Mouse (Mus musculus) urinary bladder, postnatal 14 days (tissue): ENCODE results near the gene Sdk1.

Source experiments
- DNase-seq: peaks from one replicate; pipeline ENCODE4 v3.0.0; 2021; ENCODE audit warnings: low spot score

Gene Sdk1

DNA sequence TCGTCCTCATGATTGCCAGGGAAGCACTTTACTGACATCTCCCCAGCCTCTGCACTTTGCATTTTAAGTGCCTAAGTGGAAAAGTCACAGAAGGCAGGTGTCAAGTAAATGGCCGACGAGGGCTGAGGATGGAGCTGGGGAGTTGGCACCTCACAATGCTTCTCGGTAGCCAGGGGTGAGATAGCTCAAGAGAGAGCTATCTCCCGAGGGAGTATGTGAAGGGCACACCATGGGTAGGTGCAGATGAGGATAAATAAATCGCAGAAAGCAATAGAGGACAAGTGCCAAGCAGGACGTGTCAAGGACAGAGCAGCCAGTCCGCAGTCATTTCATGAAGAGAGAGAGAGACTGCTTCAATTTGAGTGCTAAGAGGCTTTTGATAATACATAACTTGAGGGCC is 655.1 kb downstream of the Sdk1 start:
- no peak for DNase-seq

DNA sequence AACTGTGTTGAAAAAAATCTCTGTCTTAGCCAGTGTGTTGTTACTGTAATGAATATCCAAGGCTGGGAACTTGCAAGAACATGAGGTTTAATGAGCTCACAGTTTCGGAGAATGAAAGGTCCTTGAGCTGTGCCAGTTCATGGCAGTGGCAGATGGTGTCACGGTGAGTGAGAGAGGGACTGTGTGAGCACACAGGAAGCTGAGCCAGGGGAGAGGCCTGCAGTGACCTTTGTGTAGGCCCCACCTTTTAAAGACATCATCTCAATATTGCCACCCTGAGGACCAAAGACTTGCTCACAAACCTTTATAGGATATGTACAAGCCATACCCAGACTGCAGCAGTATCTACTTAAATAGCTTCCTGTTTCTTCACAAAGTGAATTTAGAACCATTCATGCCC is 656.2 kb downstream of the Sdk1 start:
- DNase-seq, result no peak

- DNase-seq, result no peak
Measured at GRCm38 (mm10) chr5:141899751-141900150, 658.5 kb downstream of the Sdk1 start.

DNA sequence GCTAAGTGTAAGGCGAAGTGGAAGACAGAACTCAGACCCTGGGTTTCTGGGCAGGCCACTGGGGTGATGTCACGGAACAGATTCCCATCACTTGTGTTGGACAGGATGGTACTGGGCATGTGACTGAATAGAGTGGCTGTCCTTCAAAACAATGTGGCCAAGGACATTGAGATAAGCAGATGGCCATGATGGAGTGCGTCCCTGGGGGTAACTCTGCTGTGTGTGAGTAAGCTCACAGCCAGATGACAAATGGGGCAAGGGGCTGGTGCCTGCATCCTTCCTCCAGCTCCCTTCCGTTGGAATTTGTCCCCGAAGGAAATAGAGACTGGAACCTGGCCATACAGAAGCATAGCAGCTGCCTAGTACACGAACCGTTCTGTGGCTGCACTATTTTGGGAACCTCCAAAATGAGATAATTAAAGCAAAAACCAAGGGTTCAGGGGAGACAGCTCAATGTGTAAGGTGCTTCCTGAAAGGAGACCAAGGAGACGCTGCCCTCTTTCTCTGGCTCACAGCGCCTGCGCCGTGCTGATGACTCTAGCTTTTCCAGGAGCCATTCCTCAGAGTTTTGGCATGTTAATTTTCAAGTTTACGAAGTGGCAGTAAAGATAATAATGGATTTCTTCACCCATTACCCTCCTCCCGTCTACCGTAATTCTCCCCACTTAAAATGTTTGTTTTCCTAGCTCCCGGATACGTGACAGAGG is 661.4 kb downstream of the Sdk1 start:
- DNase-seq, result no peak

DNA sequence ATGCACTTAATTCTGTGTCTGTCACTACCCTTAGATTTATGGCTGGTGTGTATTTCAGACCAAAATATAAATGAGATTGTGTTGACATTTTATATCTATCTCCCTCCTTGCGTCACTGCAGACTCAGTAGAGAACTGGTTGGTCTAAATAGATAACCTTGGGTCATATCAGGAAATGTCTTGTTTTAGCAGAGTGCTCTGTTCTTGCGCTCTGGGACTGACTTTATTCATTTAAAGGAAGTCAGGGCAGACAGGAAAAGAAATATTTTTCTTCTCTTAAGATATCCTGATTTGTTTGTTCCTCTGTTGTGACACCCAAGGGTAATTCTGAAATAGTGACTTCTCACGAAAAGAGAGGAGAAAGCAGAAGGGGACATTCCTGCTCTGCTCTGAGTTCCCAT is 669.2 kb downstream of the Sdk1 start:
- DNase-seq, result no peak

GRCm38 (mm10) chr5:141910886-141911285 is 669.6 kb downstream of the Sdk1 start:
- DNase-seq, result no peak

DNA sequence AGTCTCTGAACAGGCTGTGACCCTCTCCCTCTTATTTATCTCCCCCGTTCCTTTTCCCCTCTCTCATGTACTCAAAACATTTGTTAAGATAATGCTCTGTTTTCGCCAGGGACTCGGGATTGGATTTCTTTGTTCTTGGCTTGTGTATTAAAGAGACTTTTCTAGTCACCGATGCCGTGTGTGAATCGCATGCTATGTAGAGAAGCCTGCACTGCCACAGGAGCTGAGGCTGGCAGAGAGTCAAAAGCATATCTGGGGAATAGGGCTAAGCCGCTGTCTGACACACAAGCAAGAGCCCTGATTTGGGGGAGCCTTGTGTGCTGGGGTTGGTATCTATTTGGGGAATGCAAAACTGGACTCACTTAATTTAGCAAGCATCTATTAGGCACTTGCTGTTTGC is 671.6 kb downstream of the Sdk1 start:
- no peak for DNase-seq

DNA sequence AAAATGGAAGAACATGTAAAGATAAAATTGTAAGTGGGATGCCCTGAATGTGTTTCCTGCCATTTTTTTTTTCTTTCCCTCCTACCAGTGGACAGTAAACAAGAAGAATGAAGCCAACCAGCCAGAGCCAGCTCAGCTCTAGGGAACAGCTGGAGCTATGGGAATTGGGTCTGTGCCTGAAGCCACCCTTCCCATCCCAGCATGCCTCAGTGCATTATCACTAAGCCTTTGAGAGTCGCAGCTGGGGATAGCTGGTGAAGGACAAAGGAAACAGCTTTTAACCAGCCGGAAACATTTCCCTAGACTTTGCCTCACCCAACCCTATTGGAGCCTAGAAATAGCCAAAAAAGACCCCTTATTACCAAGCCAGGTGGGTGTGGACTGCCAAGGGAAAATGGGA is 675.7 kb downstream of the Sdk1 start:
- DNase-seq, result peak; percentile 6

DNA sequence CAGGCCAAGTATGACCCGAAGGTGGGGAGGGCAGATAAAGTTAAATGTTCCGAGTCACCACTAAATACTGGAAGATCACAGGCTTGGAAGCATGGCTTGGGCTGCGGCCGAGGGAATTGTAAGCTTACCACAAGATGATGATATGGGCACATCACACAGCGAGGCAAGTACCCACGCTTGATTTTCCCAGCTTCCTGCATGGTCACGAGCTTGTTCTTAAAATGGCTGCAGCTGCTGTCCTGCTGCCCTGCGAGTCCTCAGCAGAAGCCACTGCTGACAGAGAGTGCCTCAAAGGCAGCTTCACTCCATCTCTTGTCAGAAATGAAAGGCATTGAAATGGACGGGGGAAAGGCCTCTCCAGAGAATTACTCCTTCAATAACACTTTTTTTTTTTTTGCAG is 697.7 kb downstream of the Sdk1 start:
- no peak for DNase-seq

DNA sequence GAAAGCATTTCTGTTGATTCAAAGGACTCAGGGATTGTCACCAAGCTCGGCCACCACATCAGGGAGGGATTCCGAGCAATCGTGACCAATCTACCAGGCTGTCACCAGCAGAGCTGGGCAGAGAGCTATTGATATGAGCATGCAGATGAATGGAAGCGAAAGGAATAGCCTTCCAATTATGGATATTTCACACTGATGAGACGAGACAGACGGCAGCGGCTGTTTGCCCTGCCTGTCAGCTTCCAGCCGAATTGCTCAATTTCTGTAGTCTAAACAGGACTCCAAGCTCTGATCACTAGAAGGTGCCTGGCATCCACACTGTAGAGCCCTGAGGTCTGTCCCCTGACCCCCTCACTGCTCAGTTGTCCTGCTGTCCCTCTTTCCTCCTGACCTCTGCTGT is 699.3 kb downstream of the Sdk1 start:
- DNase-seq, result no peak

DNA sequence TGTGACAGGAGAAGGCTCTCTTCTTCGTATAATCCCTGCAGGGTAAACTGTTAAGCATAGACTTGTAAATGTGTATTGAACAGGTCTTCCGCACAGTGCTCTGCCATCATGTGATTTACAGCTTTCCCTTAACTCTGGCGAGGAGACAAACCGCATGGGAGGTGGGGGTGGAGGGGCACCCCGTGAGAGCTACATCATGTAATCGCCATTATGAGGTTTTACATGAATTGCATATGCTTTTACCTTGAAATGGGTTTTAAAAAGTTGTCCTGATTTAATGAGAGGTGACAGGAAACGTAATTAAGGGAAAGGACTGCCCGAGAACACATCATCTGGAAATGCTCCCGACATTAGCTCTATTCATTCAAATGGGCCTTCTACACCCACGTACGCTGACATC is 709.5 kb downstream of the Sdk1 start:
- no peak for DNase-seq

DNA sequence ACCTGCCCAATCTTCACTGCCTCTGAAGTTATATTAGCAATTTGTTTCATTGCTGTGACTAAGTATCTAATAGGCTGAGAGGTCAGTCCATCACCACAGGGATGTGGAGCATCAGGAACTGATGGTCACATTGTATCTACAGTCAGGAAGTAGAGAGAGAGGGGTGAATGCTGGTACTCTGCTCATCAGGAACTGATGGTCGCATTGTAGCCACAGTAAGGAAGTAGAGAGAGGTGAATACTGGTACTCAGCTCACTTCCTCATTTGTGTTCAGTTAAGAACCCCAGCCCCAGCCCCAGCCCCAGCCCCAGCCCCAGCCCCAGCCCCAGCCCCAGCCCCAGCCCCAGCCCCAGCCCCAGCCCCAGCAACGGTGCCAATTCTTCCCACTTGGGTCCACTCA is 711.0 kb downstream of the Sdk1 start:
- DNase-seq, result no peak

- DNase-seq, result no peak
Measured at GRCm38 (mm10) chr5:141952708-141953490, 711.6 kb downstream of the Sdk1 start.

- no peak for DNase-seq
Measured at GRCm38 (mm10) chr5:141971071-141971470, 729.8 kb downstream of the Sdk1 start.

DNA sequence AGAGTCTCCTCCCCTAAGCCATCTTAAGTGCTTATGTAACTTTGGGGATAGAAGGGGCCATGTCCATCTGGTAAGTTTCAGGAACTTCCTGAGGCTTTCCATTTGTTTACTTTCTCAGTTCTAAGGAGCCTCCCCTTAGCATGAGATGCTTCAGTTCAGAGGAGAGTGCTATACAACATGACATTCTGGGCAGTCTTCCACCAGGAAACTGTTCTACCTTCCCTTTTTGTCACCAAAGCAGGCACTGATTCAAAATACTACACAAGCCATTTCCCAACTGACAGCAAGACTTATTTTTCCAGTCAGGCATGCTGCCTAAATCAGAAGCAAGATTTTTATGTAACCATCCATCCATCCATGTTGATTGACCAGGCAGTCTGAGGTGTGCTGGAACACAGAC is 738.2 kb downstream of the Sdk1 start:
- DNase-seq, result no peak

DNA sequence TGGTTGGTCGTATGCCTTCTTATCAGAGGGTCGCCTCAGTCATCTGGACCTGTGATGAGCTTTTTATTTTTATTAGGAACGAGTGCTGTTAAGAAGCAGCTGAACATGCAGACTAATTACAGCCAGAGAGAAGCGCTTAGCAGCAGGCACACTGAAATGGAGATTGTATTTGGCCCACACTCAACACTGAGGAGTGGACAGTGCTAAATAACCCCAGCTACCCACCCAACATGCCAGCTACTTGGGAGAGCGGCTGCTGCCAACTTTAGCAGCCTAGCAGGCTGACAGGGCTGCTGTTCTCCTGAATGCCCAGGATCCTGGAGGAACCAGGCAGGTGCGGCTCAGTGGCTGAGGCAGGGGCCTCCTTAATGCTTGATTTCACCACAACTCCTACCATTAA is 739.5 kb downstream of the Sdk1 start:
- DNase-seq, result no peak

GRCm38 (mm10) chr5:141984322-141984721 is 743.0 kb downstream of the Sdk1 start:
- no peak for DNase-seq

GRCm38 (mm10) chr5:141985003-141985402 is 743.7 kb downstream of the Sdk1 start:
- peak; percentile 85 for DNase-seq

GRCm38 (mm10) chr5:141985551-141985950 is 744.3 kb downstream of the Sdk1 start:
- no peak for DNase-seq

DNA sequence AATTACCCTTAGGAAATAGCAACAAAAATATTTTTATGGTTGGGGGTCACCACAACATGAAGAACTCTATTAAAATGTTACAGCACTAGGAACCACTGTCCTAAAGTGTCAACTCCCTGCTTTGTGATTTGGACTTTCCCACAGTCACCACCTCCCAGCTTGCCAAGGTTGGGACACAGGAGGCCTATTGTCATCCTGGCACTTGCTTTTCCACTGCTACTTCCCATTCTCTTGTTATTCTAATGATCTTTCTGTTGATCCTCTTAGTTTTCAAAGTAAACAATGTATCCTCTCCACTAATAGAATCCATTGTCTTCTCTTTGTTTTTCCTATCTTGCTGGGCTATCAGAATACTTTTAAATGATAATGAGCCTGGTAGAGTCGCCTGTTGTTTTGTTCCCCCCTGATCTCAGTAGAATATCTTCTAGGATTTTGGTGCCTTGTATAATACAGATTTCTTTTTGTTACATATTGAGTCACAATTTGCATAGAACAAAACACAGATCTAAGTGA is 746.1 kb downstream of the Sdk1 start:
- no peak for DNase-seq

GRCm38 (mm10) chr5:141988685-141989084 is 747.4 kb downstream of the Sdk1 start:
- DNase-seq, result no peak

GRCm38 (mm10) chr5:141994192-141994591 is 752.9 kb downstream of the Sdk1 start:
- no peak for DNase-seq

- no peak for DNase-seq
Measured at GRCm38 (mm10) chr5:142000247-142000646, 759.0 kb downstream of the Sdk1 start.

GRCm38 (mm10) chr5:142001131-142001530 is 759.8 kb downstream of the Sdk1 start:
- DNase-seq, result no peak
